Mouse (Mus musculus): ENCODE measurements around the gene Plek2. TPM values are rescaled to one million over a fixed set of nuclear protein-coding genes. Genes with fewer than 3 reads are reported as not detected.

Plek2 gene
- total and polyA plus RNA-seq, 2 experiments from 2014 or later: 0.70 to 3.2 TPM

DNA sequence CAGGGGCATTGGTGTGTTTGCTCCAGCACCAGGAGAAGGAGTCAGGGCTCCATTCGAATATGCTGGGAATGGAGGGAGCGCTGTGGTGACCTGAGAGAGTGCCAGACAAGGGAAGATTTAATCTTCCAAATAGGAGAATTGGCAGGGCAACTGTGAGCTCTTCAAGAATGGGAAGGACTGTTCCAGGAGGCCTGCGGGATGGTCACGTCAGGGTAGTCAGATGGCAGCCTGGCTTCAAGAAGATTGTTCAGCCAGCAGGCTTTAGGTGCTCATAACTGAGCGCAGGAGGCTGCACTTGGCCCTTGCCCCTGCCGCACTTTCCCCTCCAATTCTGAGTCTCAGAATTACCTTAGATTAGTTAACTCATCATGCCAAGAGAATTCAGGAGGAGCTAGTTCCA is 36.2 kb upstream of the Plek2 start:
- TF ChIP-seq CTCF (IDR thresholded peaks at IDR 0.05; ENCODE audit: low read depth) (no peak), EP300 (IDR thresholded peaks at IDR 0.05; ENCODE audit: low read depth) (no peak)
- Histone ChIP-seq H3K4me2 (ENCODE audit: low read depth, low read length) (no peak overlapping the region), H3K27ac (ENCODE audit: low read depth) (no peak overlapping the region), H3K27me3 (ENCODE audit: control insufficient read depth, insufficient read depth, low read length) (no peaks in the 10 kb centered on the region), H3K4me1 (ENCODE audit: control insufficient read depth, insufficient read depth) (no peaks in the 10 kb centered on the region), H3K4me3 (ENCODE audit: low read depth, low read length) (no peak overlapping the region), H3K9me3 (replicated peaks; ENCODE audit: control insufficient read depth, low read length) (no peaks in the 10 kb centered on the region), H3K36me3 (replicated peaks; ENCODE audit: control insufficient read depth, insufficient read depth, low read length) (no peaks in the 10 kb centered on the region), H3K9ac (replicated peaks; ENCODE audit: low read depth, low read length) (no peak overlapping the region)
- ATAC-seq (ENCODE audit: insufficient read depth, low read depth) (no peak), DNase-seq (ENCODE audit: low spot score) (no peak)
- WGBS: 77% methylated on average over 6 of the region's 6 CpGs

DNA sequence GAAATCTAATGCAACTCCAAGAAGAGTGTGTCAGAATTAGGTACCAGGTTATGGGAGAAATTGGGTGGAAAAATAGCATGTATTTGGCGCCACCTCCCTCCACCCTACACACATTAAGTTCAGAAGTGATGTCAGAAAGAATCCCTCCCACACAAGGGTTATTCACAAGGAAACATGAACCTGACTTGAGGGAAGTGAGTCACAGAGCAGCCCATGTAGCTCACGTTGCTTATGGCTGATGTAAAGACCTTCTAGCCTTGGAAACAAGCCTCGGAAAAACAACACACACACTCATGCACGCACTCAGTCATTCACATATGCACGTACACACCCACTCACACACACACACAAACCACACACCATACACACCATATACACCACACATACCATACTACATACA is 33.3 kb upstream of the Plek2 start:
- WGBS: 73% methylated on average over 5 of the region's 5 CpGs
- Histone ChIP-seq H3K36me3 (replicated peaks; ENCODE audit: control insufficient read depth, insufficient read depth, low read length) (no peaks in the 10 kb centered on the region), H3K9me3 (replicated peaks; ENCODE audit: control insufficient read depth, low read length) (no peaks in the 10 kb centered on the region), H3K27me3 (ENCODE audit: control insufficient read depth, insufficient read depth, low read length) (no peaks in the 10 kb centered on the region), H3K4me1 (ENCODE audit: control insufficient read depth, insufficient read depth) (no peaks in the 10 kb centered on the region), H3K4me3 (ENCODE audit: low read depth, low read length) (no peak overlapping the region), H3K4me2 (ENCODE audit: low read depth, low read length) (no peak overlapping the region), H3K27ac (ENCODE audit: low read depth) (no peak overlapping the region), H3K9ac (replicated peaks; ENCODE audit: low read depth, low read length) (no peak overlapping the region)
- ATAC-seq (ENCODE audit: insufficient read depth, low read depth) (no peak), DNase-seq (ENCODE audit: low spot score) (no peak)
- TF ChIP-seq EP300 (IDR thresholded peaks at IDR 0.05; ENCODE audit: low read depth) (no peak), CTCF (IDR thresholded peaks at IDR 0.05; ENCODE audit: low read depth) (no peak)

DNA sequence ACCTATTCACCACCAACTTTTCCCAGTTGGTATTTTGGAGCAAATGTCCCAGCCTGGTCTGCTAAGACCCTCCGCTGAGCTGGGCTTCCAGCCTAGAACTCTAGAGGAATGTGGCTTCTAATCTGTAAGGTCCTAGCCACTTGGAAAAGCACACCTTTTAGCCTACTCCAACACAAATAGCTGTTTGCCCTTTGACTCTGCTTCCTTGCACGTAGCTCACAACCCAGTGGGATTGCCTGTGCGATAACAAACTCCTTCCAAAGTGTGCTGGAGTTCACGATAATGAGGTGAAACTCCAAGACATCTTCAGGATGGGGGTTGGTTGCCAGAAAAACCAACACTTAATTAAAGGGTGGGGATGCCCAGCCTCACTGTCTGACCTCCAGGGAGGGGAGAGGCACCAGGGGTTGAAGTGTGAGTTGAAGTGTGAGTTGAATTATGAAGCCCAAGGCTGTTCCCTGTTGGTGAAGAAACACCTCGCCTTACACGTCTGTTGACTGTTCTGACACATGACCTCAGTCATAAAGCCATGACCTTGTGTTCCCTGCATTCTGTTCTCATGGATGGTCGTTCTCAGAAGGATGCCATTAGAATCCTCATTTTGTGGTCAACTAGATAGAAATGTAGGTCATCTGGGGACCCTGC is 32.8 kb upstream of the Plek2 start:
- no peaks in the 10 kb centered on the region for H3K27me3 ChIP-seq (ENCODE audit: control insufficient read depth, insufficient read depth, low read length)
- H3K4me1 ChIP-seq (ENCODE audit: control insufficient read depth, insufficient read depth): no peaks in the 10 kb centered on the region
- DNase-seq (ENCODE audit: low spot score) (no peak), ATAC-seq (ENCODE audit: insufficient read depth, low read depth) (no peak)
- WGBS: 57% methylated on average over 7 of the region's 7 CpGs
- no peak overlapping the region for H3K9ac ChIP-seq (replicated peaks; ENCODE audit: low read depth, low read length)
- no peaks in the 10 kb centered on the region for H3K9me3 ChIP-seq (replicated peaks; ENCODE audit: control insufficient read depth, low read length)
- H3K4me3 ChIP-seq (ENCODE audit: low read depth, low read length): no peak overlapping the region
- no peak overlapping the region for H3K4me2 ChIP-seq (ENCODE audit: low read depth, low read length)
- no peak for TF ChIP-seq EP300 (IDR thresholded peaks at IDR 0.05; ENCODE audit: low read depth)
- no peak for TF ChIP-seq CTCF (IDR thresholded peaks at IDR 0.05; ENCODE audit: low read depth)
- no peaks in the 10 kb centered on the region for H3K36me3 ChIP-seq (replicated peaks; ENCODE audit: control insufficient read depth, insufficient read depth, low read length)
- H3K27ac ChIP-seq (ENCODE audit: low read depth): no peak overlapping the region

DNA sequence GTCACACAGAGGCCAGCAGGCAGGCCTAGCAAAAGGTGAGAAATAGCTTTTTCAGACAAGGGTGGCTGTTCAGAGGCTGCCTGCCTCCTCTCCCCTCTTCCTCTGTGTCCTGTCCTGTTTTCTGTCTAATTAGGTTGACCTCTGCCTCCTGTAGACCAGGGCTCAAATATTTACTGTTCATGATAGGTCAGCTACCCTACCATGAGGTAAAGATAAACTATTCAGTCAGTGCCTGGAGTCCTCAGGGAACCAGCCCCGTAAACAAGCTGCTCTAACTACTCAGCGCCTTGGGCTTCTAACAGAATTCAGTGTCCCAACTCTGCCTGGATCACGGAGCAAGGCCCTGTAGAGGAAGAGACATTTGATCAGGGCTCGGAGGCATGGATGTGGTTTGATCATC is 29.7 kb upstream of the Plek2 start:
- no peaks in the 10 kb centered on the region for H3K4me1 ChIP-seq (ENCODE audit: control insufficient read depth, insufficient read depth)
- ATAC-seq (ENCODE audit: insufficient read depth, low read depth) (no peak), DNase-seq (ENCODE audit: low spot score) (no peak)
- TF ChIP-seq CTCF (IDR thresholded peaks at IDR 0.05; ENCODE audit: low read depth) (no peak), EP300 (IDR thresholded peaks at IDR 0.05; ENCODE audit: low read depth) (no peak)
- H3K9me3 ChIP-seq (replicated peaks; ENCODE audit: control insufficient read depth, low read length): no peaks in the 10 kb centered on the region
- no peaks in the 10 kb centered on the region for H3K27me3 ChIP-seq (ENCODE audit: control insufficient read depth, insufficient read depth, low read length)
- H3K4me2 ChIP-seq (ENCODE audit: low read depth, low read length): no peak overlapping the region
- no peaks in the 10 kb centered on the region for H3K36me3 ChIP-seq (replicated peaks; ENCODE audit: control insufficient read depth, insufficient read depth, low read length)
- H3K27ac ChIP-seq (ENCODE audit: low read depth): no peak overlapping the region
- no peak overlapping the region for H3K9ac ChIP-seq (replicated peaks; ENCODE audit: low read depth, low read length)
- H3K4me3 ChIP-seq (ENCODE audit: low read depth, low read length): no peak overlapping the region
- WGBS: 60% methylated on average over 4 of the region's 4 CpGs

- 80% methylated on average over 1 of the region's 1 CpGs for WGBS
- no peak overlapping the region for H3K4me2 ChIP-seq (ENCODE audit: low read depth, low read length)
- no peaks in the 10 kb centered on the region for H3K4me1 ChIP-seq (ENCODE audit: control insufficient read depth, insufficient read depth)
- no peaks in the 10 kb centered on the region for H3K36me3 ChIP-seq (replicated peaks; ENCODE audit: control insufficient read depth, insufficient read depth, low read length)
- no peaks in the 10 kb centered on the region for H3K27me3 ChIP-seq (ENCODE audit: control insufficient read depth, insufficient read depth, low read length)
- H3K4me3 ChIP-seq (ENCODE audit: low read depth, low read length): no peak overlapping the region
- no peak overlapping the region for H3K9ac ChIP-seq (replicated peaks; ENCODE audit: low read depth, low read length)
- ATAC-seq (ENCODE audit: insufficient read depth, low read depth) (no peak), DNase-seq (ENCODE audit: low spot score) (no peak)
- no peak overlapping the region for H3K27ac ChIP-seq (ENCODE audit: low read depth)
- no peaks in the 10 kb centered on the region for H3K9me3 ChIP-seq (replicated peaks; ENCODE audit: control insufficient read depth, low read length)
- no peak for TF ChIP-seq CTCF (IDR thresholded peaks at IDR 0.05; ENCODE audit: low read depth)
- TF ChIP-seq EP300 (IDR thresholded peaks at IDR 0.05; ENCODE audit: low read depth): no peak
These were observed 23.1 kb upstream of the Plek2 start for GRCm38 (mm10) chr12:78929900-78930299.

DNA sequence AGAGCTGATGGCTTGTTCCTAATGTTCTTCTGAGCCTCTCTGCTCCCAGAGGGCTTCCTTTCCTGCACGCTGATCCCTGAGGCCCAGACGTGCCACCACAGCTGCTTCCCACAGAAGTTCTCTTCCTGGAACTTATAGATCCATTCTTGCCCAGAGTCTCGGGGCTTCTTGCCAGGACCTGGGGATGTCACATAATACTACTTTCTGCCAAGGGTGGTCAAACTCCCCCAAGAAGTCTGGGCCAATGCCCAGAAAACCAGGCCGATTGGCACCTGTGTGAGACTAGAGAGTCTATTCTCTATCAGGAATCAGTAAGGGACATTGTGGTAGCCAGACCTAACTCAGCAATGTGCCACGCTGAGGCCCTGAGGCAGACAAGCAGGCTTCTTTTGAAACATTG is 20.5 kb upstream of the Plek2 start:
- Histone ChIP-seq H3K4me3 (ENCODE audit: low read depth, low read length) (no peak overlapping the region), H3K9ac (replicated peaks; ENCODE audit: low read depth, low read length) (no peak overlapping the region; the same call in 1 of the 2 replicates), H3K4me1 (ENCODE audit: control insufficient read depth, insufficient read depth) (no peaks in the 10 kb centered on the region), H3K9me3 (replicated peaks; ENCODE audit: control insufficient read depth, low read length) (no peaks in the 10 kb centered on the region), H3K27me3 (ENCODE audit: control insufficient read depth, insufficient read depth, low read length) (no peaks in the 10 kb centered on the region), H3K4me2 (ENCODE audit: low read depth, low read length) (no peak overlapping the region), H3K27ac (ENCODE audit: low read depth) (no peak overlapping the region), H3K36me3 (replicated peaks; ENCODE audit: control insufficient read depth, insufficient read depth, low read length) (no peaks in the 10 kb centered on the region)
- no peak for TF ChIP-seq CTCF (IDR thresholded peaks at IDR 0.05; ENCODE audit: low read depth)
- no peak for TF ChIP-seq EP300 (IDR thresholded peaks at IDR 0.05; ENCODE audit: low read depth)
- no peak for ATAC-seq (ENCODE audit: insufficient read depth, low read depth)
- WGBS: 59% methylated on average over 5 of the region's 5 CpGs
- no peak for DNase-seq (ENCODE audit: low spot score)

Data from heart, postnatal 0 days (tissue).